Mouse (Mus musculus): ENCODE results near the gene M1ap. TPM values are rescaled to one million over a fixed set of nuclear protein-coding genes. Genes with fewer than 3 reads are reported as not detected.

Gene M1ap
- 2.2 and 2.4 TPM in 2 replicates for polyA plus RNA-seq (2015; fragmentation: Nextera tagmentation; extraction: Ambion mirVana)

DNA sequence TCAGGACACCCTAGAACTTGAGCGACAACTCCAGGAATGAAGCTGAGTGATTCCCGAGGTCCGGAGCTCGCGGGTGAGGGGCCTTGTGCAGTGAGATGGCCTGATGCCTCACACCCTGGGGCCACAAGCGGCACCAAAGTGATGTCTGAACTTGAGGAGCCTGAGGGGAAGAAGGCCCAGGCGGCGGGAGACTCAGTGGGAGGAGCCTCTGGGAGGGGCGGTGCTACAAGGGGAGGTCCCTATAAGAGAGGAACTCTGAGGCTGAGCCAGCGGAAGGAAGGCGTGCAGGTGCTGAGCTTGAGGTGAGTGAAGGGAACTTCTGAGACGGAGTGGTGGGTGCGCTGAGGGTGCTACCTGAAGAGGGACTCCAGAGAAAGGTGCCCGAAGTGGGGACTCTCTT, at the start of gene M1ap:
TSS of gene M1ap (plus strand) at position 252 of the 400 bp plus-strand sequence.
- Histone ChIP-seq H3K36me3 (ENCODE audit: control insufficient read depth, insufficient read depth, low read length) (no peaks in the 10 kb centered on the region), H3K27me3 (ENCODE audit: control insufficient read depth, insufficient read depth, low read depth, low read length) (no peaks in the 10 kb centered on the region), H3K4me3 (ENCODE audit: low read length) (no peak within 1 kb of the TSS), H3K9me3 (ENCODE audit: control insufficient read depth, low read length) (no peaks in the 10 kb centered on the region), H3K4me1 (replicated peaks; ENCODE audit: control insufficient read depth, insufficient read depth, low read length) (no peaks in the 10 kb centered on the region), H3K4me2 (ENCODE audit: low read depth, low read length) (no peak within 1 kb of the TSS), H3K9ac (ENCODE audit: low read length) (no peak within 1 kb of the TSS), H3K27ac (ENCODE audit: low read length) (no peak within 1 kb of the TSS)
- 62% methylated on average over 14 of the region's 14 CpGs for WGBS
- ATAC-seq (ENCODE audit: low read depth): no peak

DNA sequence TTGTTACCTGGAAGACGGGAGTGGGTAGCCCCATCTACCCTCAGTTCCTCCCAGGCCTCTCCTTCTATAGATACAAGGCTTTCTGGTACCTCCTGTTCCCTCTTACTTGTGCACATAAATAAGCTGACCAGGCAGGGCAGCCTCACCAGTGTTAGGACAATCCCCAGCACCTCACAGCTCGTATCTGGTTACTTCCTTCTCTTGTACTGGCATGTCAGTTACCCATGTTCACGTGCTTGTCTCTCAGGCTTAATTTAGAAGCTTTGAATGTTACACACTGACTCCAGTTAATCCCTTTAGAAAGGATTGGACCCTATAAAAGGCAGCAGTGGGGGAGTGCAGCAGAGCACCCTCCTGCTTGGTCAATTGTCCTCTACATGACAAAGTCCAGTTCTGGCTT, 49.4 kb upstream of the M1ap start:
- Histone ChIP-seq H3K27ac (ENCODE audit: low read length) (no peak overlapping the region), H3K27me3 (ENCODE audit: control insufficient read depth, insufficient read depth, low read depth, low read length) (no peaks in the 10 kb centered on the region), H3K9me3 (ENCODE audit: control insufficient read depth, low read length) (no peaks in the 10 kb centered on the region), H3K4me1 (replicated peaks; ENCODE audit: control insufficient read depth, insufficient read depth, low read length) (peaks cover 4% of the 10 kb centered on the region; the same call in 1 of the 2 replicates), H3K4me3 (ENCODE audit: low read length) (no peak overlapping the region), H3K9ac (ENCODE audit: low read length) (no peak overlapping the region), H3K36me3 (ENCODE audit: control insufficient read depth, insufficient read depth, low read length) (no peaks in the 10 kb centered on the region), H3K4me2 (ENCODE audit: low read depth, low read length) (no peak overlapping the region)
- WGBS: 62% methylated on average over 3 of the region's 3 CpGs
- no peak for ATAC-seq (ENCODE audit: low read depth)

DNA sequence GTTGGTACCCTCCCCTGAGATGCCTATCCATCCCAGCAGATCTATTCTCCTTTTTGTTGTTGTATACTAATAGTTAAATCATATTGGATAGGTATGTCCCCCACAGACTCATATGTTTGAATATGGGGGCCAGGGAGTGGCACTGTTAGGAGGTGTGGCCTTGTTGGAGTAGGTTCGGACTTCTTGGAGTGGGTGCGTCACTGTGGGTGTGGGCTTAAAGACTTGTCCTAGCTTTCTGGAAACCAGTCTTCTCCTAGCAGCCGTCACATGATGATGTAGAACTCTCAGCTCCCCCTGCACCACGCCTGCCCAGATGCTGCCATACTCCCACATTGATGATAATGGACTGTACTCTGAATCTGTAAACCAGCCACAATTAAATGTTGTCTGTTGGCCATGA, 48.5 kb upstream of the M1ap start:
- 0 out of 2 replicates have a peak, but pooled peaks have one; percentile 34 for ATAC-seq (ENCODE audit: low read depth)
- Histone ChIP-seq H3K27me3 (ENCODE audit: control insufficient read depth, insufficient read depth, low read depth, low read length) (no peaks in the 10 kb centered on the region), H3K4me3 (ENCODE audit: low read length) (no peak overlapping the region), H3K36me3 (ENCODE audit: control insufficient read depth, insufficient read depth, low read length) (no peaks in the 10 kb centered on the region), H3K4me1 (replicated peaks; ENCODE audit: control insufficient read depth, insufficient read depth, low read length) (peaks cover 4% of the 10 kb centered on the region; the same call in 1 of the 2 replicates), H3K9me3 (ENCODE audit: control insufficient read depth, low read length) (no peaks in the 10 kb centered on the region), H3K27ac (ENCODE audit: low read length) (no peak overlapping the region), H3K4me2 (ENCODE audit: low read depth, low read length) (no peak overlapping the region), H3K9ac (ENCODE audit: low read length) (no peak overlapping the region)
- 48% methylated on average over 4 of the region's 4 CpGs for WGBS

DNA sequence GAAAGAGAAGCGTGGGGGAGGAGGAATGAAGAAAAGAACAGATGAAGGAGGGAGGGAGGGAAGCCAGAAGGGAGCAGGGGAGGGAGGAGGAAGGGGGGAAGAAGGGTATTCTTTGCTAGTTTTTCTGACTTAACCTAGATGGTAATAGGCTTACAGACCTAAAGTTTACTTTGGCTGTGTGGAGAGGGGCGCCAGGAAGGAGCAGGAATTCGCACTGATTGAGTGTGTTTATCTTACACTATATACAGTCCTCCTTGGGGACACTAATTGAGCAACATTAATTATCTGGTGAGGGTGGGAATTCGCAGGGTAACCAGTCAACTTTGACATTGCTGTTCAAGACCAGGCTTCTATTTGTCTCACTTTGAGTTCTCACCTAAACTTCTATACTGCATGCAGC, 48.0 kb upstream of the M1ap start:
- Histone ChIP-seq H3K4me3 (ENCODE audit: low read length) (no peak overlapping the region), H3K27ac (ENCODE audit: low read length) (no peak overlapping the region), H3K27me3 (ENCODE audit: control insufficient read depth, insufficient read depth, low read depth, low read length) (no peaks in the 10 kb centered on the region), H3K4me1 (replicated peaks; ENCODE audit: control insufficient read depth, insufficient read depth, low read length) (peaks cover 4% of the 10 kb centered on the region; the same call in 1 of the 2 replicates), H3K9me3 (ENCODE audit: control insufficient read depth, low read length) (no peaks in the 10 kb centered on the region), H3K4me2 (ENCODE audit: low read depth, low read length) (no peak overlapping the region), H3K9ac (ENCODE audit: low read length) (no peak overlapping the region), H3K36me3 (ENCODE audit: control insufficient read depth, insufficient read depth, low read length) (no peaks in the 10 kb centered on the region)
- 6% methylated on average over 4 of the region's 4 CpGs for WGBS
- ATAC-seq (ENCODE audit: low read depth): peak; percentile 52; the same call in 1 of the 2 replicates

DNA sequence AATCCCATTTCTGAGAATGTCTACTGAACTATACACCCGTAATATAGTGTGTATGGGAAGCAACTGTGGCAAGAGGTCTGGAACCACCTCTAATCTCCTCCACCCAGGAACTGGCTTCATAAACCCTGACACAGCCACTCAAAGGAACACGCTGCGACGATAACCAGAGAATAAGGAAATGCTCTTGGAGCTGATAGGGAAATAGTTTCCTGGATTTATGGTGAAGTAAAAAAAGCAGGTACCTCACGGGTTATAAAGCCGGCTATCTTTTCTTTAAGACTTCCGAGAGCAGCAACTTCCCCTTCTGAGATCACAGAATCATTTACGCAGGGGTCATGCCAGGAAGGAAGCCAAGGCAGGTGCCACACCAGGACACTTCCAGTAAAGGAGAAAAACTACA, 44.1 kb upstream of the M1ap start:
- Histone ChIP-seq H3K27ac (ENCODE audit: low read length) (no peak overlapping the region), H3K9me3 (ENCODE audit: control insufficient read depth, low read length) (no peaks in the 10 kb centered on the region), H3K4me2 (ENCODE audit: low read depth, low read length) (no peak overlapping the region), H3K9ac (ENCODE audit: low read length) (no peak overlapping the region), H3K27me3 (ENCODE audit: control insufficient read depth, insufficient read depth, low read depth, low read length) (no peaks in the 10 kb centered on the region), H3K36me3 (ENCODE audit: control insufficient read depth, insufficient read depth, low read length) (no peaks in the 10 kb centered on the region), H3K4me1 (replicated peaks; ENCODE audit: control insufficient read depth, insufficient read depth, low read length) (peaks cover 4% of the 10 kb centered on the region; the same call in 1 of the 2 replicates), H3K4me3 (ENCODE audit: low read length) (no peak overlapping the region)
- 40% methylated on average over 8 of the region's 8 CpGs for WGBS
- no peak for ATAC-seq (ENCODE audit: low read depth)

DNA sequence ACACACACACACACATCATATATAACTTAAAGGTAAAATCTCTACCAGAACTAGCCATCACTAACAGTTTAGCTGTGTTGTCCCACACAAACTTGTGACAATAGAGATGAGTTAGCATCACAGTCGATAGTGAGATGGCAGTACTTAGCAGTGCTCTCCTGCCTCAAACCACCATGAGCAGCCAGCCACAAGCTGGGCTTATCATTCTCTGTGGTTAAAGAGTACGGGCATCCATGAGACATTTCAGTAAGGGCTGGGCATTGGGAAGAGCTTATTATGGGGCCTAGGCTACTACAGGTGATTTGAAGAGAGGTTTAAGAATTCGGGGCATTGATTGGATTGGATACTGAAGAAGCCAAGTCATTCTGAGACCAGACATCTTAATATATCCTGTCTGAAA, 39.7 kb upstream of the M1ap start:
- Histone ChIP-seq H3K27me3 (ENCODE audit: control insufficient read depth, insufficient read depth, low read depth, low read length) (no peaks in the 10 kb centered on the region), H3K9me3 (ENCODE audit: control insufficient read depth, low read length) (no peaks in the 10 kb centered on the region), H3K27ac (ENCODE audit: low read length) (no peak overlapping the region), H3K9ac (ENCODE audit: low read length) (no peak overlapping the region), H3K36me3 (ENCODE audit: control insufficient read depth, insufficient read depth, low read length) (no peaks in the 10 kb centered on the region), H3K4me1 (replicated peaks; ENCODE audit: control insufficient read depth, insufficient read depth, low read length) (no peaks in the 10 kb centered on the region), H3K4me2 (ENCODE audit: low read depth, low read length) (no peak overlapping the region), H3K4me3 (ENCODE audit: low read length) (no peak overlapping the region)
- WGBS: 75% methylated on average over 3 of the region's 3 CpGs
- ATAC-seq (ENCODE audit: low read depth): no peak

DNA sequence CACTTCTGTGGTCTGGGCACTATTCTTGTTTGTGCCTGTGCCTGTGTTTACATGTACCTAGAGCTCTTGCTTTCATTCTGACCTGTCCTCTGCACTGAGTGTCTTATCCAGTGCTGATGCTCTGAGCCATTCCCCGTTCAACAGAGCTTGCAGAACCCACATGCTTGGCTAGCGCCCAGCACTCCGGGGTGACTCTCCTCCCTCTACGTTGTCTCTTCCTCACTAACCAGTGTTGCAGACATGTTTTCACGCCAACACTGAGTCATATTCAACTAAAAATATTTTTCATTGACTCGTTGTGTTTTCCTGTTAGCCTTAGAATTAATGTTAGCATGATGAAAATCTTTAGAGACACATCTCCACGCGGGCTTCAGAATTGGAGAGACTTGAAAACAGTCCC, 38.7 kb upstream of the M1ap start:
- Histone ChIP-seq H3K4me2 (ENCODE audit: low read depth, low read length) (no peak overlapping the region), H3K36me3 (ENCODE audit: control insufficient read depth, insufficient read depth, low read length) (no peaks in the 10 kb centered on the region), H3K27me3 (ENCODE audit: control insufficient read depth, insufficient read depth, low read depth, low read length) (no peaks in the 10 kb centered on the region), H3K9ac (ENCODE audit: low read length) (no peak overlapping the region), H3K9me3 (ENCODE audit: control insufficient read depth, low read length) (no peaks in the 10 kb centered on the region), H3K4me1 (replicated peaks; ENCODE audit: control insufficient read depth, insufficient read depth, low read length) (no peaks in the 10 kb centered on the region), H3K27ac (ENCODE audit: low read length) (no peak overlapping the region), H3K4me3 (ENCODE audit: low read length) (no peak overlapping the region)
- 69% methylated on average over 8 of the region's 8 CpGs for WGBS
- no peak for ATAC-seq (ENCODE audit: low read depth)

DNA sequence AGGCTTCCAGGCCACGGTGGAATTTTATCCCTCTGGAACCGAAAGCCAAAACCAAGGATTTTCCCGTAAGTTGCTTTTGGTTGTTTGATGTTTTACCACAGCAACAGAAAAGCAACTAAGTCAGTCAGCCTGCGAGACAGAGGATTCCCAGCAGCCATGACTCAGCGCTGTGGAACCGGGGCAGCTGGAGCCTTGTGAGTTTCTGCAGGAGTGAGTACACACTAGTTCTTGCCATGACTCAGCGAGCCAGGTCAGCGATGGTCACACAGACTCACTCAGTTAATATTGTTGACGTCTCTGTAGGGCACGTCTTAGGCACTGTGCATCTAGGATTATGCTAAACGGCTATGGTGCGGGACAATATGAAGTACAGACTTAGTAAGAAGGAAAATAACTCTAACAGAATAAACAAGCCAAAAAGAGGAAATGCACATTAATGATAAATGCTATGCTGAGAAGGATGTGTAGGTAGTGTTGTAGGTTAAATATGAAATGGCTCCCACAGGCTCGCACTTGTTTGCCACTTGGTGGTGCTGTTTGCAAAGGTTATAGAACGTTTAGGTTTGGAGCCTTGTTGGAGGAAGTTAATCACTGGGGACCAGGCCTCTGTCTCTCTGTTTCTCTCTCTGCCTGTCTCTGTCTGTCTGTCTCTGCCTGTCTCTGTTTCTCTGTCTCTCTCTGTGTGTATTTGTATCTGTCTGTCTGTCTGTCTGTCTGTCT, 37.4 kb upstream of the M1ap start:
- Histone ChIP-seq H3K4me2 (ENCODE audit: low read depth, low read length) (no peak overlapping the region), H3K36me3 (ENCODE audit: control insufficient read depth, insufficient read depth, low read length) (no peaks in the 10 kb centered on the region), H3K9ac (ENCODE audit: low read length) (no peak overlapping the region), H3K4me1 (replicated peaks; ENCODE audit: control insufficient read depth, insufficient read depth, low read length) (no peaks in the 10 kb centered on the region), H3K9me3 (ENCODE audit: control insufficient read depth, low read length) (no peaks in the 10 kb centered on the region), H3K27me3 (ENCODE audit: control insufficient read depth, insufficient read depth, low read depth, low read length) (no peaks in the 10 kb centered on the region), H3K4me3 (ENCODE audit: low read length) (no peak overlapping the region), H3K27ac (ENCODE audit: low read length) (no peak overlapping the region)
- WGBS: 50% methylated on average over 14 of the region's 14 CpGs
- ATAC-seq (ENCODE audit: low read depth): peak; percentile 54; the same call in 1 of the 2 replicates

DNA sequence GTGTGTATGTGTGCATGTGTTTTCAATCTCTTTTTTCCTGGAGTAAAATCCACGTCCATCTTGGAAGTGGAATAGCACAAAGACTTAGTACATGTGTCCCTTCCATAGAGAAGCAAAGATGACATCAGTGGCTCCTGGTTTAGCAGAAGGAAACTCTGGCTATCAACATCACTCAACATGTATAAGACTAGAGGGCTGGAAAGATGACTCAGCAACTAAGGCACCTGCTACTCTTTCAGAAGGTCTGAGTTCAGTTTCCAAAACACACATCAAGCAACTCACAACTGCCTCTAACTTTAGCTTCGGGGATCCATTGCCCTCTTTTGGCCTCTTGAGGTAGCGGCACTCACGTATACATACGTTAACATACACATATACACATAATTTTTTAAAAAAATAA, 35.4 kb upstream of the M1ap start:
- no peak overlapping the region for H3K4me3 ChIP-seq (ENCODE audit: low read length)
- no peaks in the 10 kb centered on the region for H3K36me3 ChIP-seq (ENCODE audit: control insufficient read depth, insufficient read depth, low read length)
- H3K4me2 ChIP-seq (ENCODE audit: low read depth, low read length): no peak overlapping the region
- WGBS: 84% methylated on average over 5 of the region's 5 CpGs
- H3K9ac ChIP-seq (ENCODE audit: low read length): no peak overlapping the region
- no peaks in the 10 kb centered on the region for H3K4me1 ChIP-seq (replicated peaks; ENCODE audit: control insufficient read depth, insufficient read depth, low read length)
- no peak overlapping the region for H3K27ac ChIP-seq (ENCODE audit: low read length)
- no peak for ATAC-seq (ENCODE audit: low read depth)
- no peaks in the 10 kb centered on the region for H3K9me3 ChIP-seq (ENCODE audit: control insufficient read depth, low read length)
- no peaks in the 10 kb centered on the region for H3K27me3 ChIP-seq (ENCODE audit: control insufficient read depth, insufficient read depth, low read depth, low read length)

Data from lung, embryonic 16.5 days (tissue).